Mouse (Mus musculus) lung, embryonic 14.5 days (tissue): ENCODE results near the gene Foxp4. TPM values are rescaled to one million over a fixed set of nuclear protein-coding genes. Genes with fewer than 3 reads are reported as not detected.
A peak's percentile ranks its signal among the peaks of the same experiment; 100 is the strongest.

Source experiments
- ATAC-seq: fragments of 200-750 bp; cut with Nextera tagmentation; 2 replicates; pipeline ENCODE4 v1.8.0; 2017; ENCODE audit warnings: mild to moderate bottlenecking, moderate TSS enrichment, moderate library complexity; ENCODE audit not compliant: insufficient read depth
- DNase-seq: peaks from one replicate; pipeline ENCODE4 v3.0.0-alpha.2; 2015
- H3K27ac ChIP-seq: fragments of 300-500 bp; sonication (generic); 2 replicates; pipeline ENCODE4 v1.5.1; 2014; ENCODE audit warnings: low read depth, mild to moderate bottlenecking, moderate library complexity
- H3K27me3 ChIP-seq: fragments of 300-500 bp; sonication (generic); 2 replicates; pipeline ENCODE4 v1.6.1; 2014; ENCODE audit warnings: low read length, control low read depth; ENCODE audit not compliant: insufficient read depth
- H3K36me3 ChIP-seq: fragments of 300-500 bp; sonication (generic); 2 replicates; pipeline ENCODE4 v1.6.1; 2014; ENCODE audit warnings: control low read depth; ENCODE audit not compliant: insufficient read depth
- H3K4me1 ChIP-seq: fragments of 300-500 bp; sonication (generic); 2 replicates; pipeline ENCODE4 v1.6.1; 2014; ENCODE audit warnings: antibody characterized with exemption, control low read depth; ENCODE audit not compliant: insufficient read depth
- H3K4me2 ChIP-seq: fragments of 300-500 bp; sonication (generic); 2 replicates; pipeline ENCODE4 v1.6.1; 2014; ENCODE audit warnings: mild to moderate bottlenecking
- H3K4me3 ChIP-seq: fragments of 300-500 bp; sonication (generic); 2 replicates; pipeline ENCODE4 v1.5.1; 2014; ENCODE audit warnings: low read depth, low read length
- H3K9ac ChIP-seq: fragments of 300-500 bp; sonication (generic); 2 replicates; pipeline ENCODE4 v1.6.1; 2014
- H3K9me3 ChIP-seq: fragments of 300-500 bp; sonication (generic); 2 replicates; pipeline ENCODE4 v1.6.1; 2016; ENCODE audit warnings: low read depth, low read length, control low read depth
- CTCF ChIP-seq: IDR thresholded peaks from 2 replicates; pipeline ENCODE4 v1.5.1; 2016; ENCODE audit warnings: antibody characterized with exemption, low read depth
- WGBS: fragments of 180-500 bp; shearing (Covaris S2); extraction: QIAGEN DNeasy Blood & Tissue Kit; methylation state at CpG from one replicate; pipeline ENCODE4 v1.1.7; 2014; 5-methylcytosine and 5-hydroxymethylcytosine counted together
- polyA plus RNA-seq: library from polyadenylated mRNA; unstranded; fragments of >200 nt; fragmentation: Nextera tagmentation; extraction: Ambion mirVana; gene quantifications from 2 replicates; pipeline ENCODE4 v1.2.1, GENCODE M21; 2014

The Foxp4 gene
- polyA plus RNA-seq, 1 experiment from 2014 or later, result 42.2 TPM

DNA sequence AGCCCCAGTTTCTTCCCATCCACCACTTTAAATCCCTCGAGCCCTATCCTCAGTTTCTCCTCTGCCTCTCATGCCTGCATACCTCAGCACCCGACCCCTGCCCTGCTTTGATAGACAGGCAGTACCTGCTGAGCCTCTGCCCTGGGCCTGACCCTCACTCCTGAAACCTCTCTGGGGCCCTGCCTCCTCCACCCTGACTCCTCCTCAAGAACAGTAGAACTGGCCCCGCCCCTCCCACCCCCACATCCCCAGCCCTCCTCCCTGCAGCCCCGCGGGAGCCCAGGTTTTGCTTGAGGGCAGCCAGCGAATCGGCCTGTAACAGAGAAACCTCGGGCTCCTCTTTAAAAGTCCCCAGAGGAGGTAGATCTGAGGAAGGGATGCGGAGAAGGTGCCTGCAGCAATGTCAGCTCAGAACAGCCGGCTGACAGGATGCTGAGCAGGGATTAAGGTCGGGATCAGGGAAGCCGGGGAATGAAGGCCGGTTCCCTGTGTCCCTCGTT, 22.5 kb upstream of the Foxp4 start:
- DNase-seq (peak; percentile 35), ATAC-seq (peak; percentile 76)
- H3K9ac ChIP-seq, result peak overlapping the region; percentile 25; the same call in 1 of the 2 replicates
- H3K27me3 ChIP-seq, result no peaks in the 10 kb centered on the region
- no peak for TF ChIP-seq CTCF
- no peaks in the 10 kb centered on the region for H3K9me3 ChIP-seq
- H3K4me3 ChIP-seq, result no peak overlapping the region
- WGBS, result 9% methylated on average over 14 of the region's 14 CpGs
- H3K36me3 ChIP-seq, result no peaks in the 10 kb centered on the region
- H3K4me2 ChIP-seq, result peak overlapping the region; percentile 50
- H3K27ac ChIP-seq, result peak overlapping the region; percentile 69
- peaks cover 6% of the 10 kb centered on the region; the same call in 1 of the 2 replicates for H3K4me1 ChIP-seq

DNA sequence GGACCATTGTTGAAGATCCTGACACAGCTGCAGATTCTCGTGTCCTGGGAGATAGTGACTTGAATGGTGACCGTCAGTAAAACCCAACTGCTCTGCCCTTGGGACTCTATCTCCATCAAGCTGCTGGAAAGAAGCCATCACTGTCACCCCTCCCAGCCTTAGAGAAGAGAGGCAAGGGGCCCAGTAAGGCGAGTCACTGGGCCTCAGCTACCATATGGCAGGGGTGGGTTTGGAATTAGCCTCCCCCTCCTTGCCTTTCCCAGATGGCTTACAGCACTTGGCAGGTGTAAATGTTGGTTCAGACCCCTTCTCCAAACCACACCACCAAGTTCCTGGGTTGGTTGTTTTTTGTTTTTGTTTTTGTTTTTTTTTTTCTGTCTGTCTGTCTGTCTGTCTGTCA, 21.7 kb upstream of the Foxp4 start:
- no peaks in the 10 kb centered on the region for H3K36me3 ChIP-seq
- H3K4me2 ChIP-seq, result no peak overlapping the region

DNA sequence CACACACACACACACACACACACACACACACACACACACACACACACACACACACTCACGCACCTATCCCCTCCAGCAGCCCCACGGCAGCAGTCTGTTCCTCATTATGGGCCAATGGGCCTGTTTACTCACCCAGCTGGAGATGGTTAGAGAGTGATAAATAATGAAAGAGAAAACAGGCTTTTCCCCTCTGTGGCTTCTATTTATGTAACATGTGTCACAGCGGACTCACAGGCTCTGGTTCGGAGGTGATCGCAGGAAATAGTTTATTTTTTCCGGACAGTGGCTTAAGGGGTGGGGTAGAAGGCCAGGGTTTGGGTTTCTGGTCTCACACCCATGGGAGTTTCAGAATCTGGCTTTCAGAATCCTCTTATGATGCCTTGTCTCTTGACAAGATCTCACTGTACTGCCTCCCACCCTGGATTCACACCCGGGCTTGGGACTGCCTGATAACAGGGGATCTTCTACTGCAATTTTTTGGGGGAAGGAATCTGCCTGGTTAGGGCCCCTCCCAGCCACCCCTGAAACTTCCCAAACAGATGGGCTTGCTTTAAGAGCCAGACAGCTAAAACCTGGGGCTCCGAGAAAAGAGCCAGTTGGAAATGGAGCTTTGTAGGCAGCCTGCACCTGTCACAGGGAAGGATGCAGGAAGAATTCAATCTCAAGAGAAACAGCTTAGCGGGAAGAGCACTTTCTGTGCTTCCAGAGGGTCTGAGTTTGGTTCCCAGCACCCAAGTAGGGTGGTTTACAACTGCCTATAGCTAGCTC, 18.8 kb upstream of the Foxp4 start:
- Histone ChIP-seq H3K4me3 (no peak overlapping the region), H3K36me3 (no peaks in the 10 kb centered on the region), H3K9me3 (no peaks in the 10 kb centered on the region), H3K9ac (no peak overlapping the region), H3K4me2 (no peak overlapping the region), H3K4me1 (peaks cover 6% of the 10 kb centered on the region; the same call in 1 of the 2 replicates), H3K27ac (no peak overlapping the region), H3K27me3 (no peaks in the 10 kb centered on the region)
- WGBS, result 32% methylated on average over 9 of the region's 9 CpGs
- TF ChIP-seq CTCF, result no peak
- ATAC-seq, result no peak
- no peak for DNase-seq

More for the DNA sequence above, 21.7 kb upstream of the Foxp4 start:
- H3K9ac ChIP-seq, result no peak overlapping the region
- DNase-seq, result no peak
- H3K4me3 ChIP-seq, result no peak overlapping the region
- peaks cover 6% of the 10 kb centered on the region; the same call in 1 of the 2 replicates for H3K4me1 ChIP-seq
- 62% methylated on average over 3 of the region's 3 CpGs for WGBS
- TF ChIP-seq CTCF, result no peak
- H3K27ac ChIP-seq, result no peak overlapping the region
- ATAC-seq, result no peak
- no peaks in the 10 kb centered on the region for H3K27me3 ChIP-seq
- H3K9me3 ChIP-seq, result no peaks in the 10 kb centered on the region

DNA sequence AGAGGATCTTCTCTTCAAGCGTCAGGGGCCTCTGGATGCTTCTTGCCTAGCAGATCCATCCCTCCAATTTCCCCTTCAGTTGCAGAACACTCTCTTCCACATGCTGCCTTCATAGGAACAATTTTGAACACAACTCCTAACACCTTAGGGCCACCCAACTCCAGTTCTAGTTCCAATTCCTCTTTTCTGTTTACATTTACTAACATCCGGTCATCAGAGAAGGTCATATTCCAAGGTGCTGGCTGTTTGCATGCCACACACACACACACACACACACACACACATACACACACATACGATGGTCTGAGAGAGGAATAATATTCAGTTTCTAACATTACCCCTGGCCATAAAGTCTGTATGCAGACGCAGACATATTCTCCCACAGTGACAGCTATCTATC, 17.6 kb upstream of the Foxp4 start:
- no peaks in the 10 kb centered on the region for H3K27me3 ChIP-seq
- DNase-seq (no peak), ATAC-seq (no peak)
- peaks cover 2% of the 10 kb centered on the region; the same call in 1 of the 2 replicates for H3K4me1 ChIP-seq
- H3K4me3 ChIP-seq, result no peak overlapping the region
- no peak for TF ChIP-seq CTCF
- no peak overlapping the region for H3K9ac ChIP-seq
- H3K27ac ChIP-seq, result no peak overlapping the region
- H3K4me2 ChIP-seq, result no peak overlapping the region
- no peaks in the 10 kb centered on the region for H3K9me3 ChIP-seq
- WGBS, result 59% methylated on average over 4 of the region's 4 CpGs
- no peaks in the 10 kb centered on the region for H3K36me3 ChIP-seq

DNA sequence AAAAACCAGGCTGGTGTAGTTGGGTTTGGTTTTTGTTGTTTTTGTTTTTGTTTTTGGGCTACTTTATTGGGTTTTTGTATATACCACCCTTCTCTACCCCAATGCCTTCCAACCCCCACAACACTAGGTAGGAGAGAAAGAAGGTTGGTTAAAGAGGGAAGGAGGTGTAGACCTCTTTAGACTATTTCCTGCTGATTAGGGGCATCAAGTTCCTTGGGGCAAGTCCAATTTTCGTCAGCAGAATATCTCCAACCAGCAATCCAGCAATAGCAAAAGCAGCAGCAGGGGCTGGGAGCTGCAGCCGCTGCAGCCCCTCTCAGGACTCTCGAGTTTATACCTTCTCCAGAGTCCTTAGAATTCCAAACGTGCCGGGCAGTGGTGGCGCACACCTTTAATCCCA, 14.4 kb upstream of the Foxp4 start:
- TF ChIP-seq CTCF, result no peak
- no peak overlapping the region for H3K27ac ChIP-seq
- H3K4me3 ChIP-seq, result no peak overlapping the region
- no peaks in the 10 kb centered on the region for H3K36me3 ChIP-seq
- WGBS, result 57% methylated on average over 6 of the region's 6 CpGs
- H3K4me1 ChIP-seq, result no peaks in the 10 kb centered on the region
- no peak overlapping the region for H3K4me2 ChIP-seq
- DNase-seq (no peak), ATAC-seq (no peak)
- H3K27me3 ChIP-seq, result no peaks in the 10 kb centered on the region
- no peak overlapping the region for H3K9ac ChIP-seq
- H3K9me3 ChIP-seq, result no peaks in the 10 kb centered on the region

DNA sequence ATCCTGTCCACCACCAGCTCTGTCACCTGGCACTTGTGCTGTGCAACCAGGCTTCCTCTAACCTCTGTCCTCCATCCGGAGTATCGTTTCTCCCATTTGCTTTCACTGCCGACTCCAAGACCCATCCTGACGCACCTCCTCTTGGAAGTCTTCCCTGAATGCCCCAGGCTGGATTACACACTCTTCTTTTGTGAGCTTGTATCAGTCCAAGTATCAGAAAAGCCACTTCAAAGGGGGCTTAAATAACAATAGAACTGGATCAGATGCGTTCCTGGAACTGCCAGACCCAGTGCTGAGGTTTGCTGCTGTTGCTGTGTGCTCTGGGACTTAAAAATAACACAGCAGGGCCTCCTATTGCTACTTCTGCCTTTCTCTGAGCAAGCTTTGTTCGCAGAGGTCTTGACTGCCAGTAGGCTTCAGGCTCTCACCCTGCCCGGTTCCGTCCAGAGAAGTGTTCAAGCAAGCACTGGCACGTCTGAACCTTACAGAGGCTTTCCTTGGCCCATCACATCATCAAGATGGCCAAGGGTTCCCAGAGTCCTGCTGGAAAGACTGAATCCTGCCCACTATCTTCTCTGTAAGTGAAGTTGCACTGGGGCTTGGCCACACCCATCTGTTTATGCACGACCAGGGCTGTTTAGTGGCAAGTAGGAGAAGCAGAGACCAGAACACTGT, 13.6 kb upstream of the Foxp4 start:
- Histone ChIP-seq H3K9me3 (no peaks in the 10 kb centered on the region), H3K4me1 (no peaks in the 10 kb centered on the region), H3K9ac (no peak overlapping the region), H3K27ac (no peak overlapping the region; the same call in 1 of the 2 replicates), H3K4me2 (no peak overlapping the region), H3K27me3 (no peaks in the 10 kb centered on the region), H3K4me3 (no peak overlapping the region), H3K36me3 (no peaks in the 10 kb centered on the region)
- 59% methylated on average over 10 of the region's 10 CpGs for WGBS
- ATAC-seq (no peak), DNase-seq (no peak)
- no peak for TF ChIP-seq CTCF

DNA sequence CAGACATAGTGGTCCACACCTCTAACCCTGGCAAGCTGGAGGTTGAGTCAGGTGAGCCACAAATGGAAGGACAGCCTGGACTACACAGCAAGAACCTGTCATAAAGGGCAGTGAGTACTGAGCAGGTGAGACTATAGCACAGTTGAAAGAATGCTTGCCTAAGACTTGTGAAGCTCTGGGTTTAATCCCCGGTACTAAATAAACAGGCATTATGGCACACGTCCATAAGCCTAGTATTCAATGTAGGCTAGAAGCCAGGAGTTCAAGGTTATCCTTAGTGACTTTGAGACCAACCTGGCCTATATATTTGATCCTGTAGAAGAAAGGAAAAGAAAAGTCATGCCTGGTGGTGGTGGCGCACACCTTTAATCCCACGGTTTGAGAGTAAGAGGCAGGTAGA, 12.1 kb upstream of the Foxp4 start:
- ATAC-seq, result no peak
- no peaks in the 10 kb centered on the region for H3K4me1 ChIP-seq
- H3K4me3 ChIP-seq, result no peak overlapping the region
- no peaks in the 10 kb centered on the region for H3K36me3 ChIP-seq
- no peak overlapping the region for H3K27ac ChIP-seq
- H3K9ac ChIP-seq, result no peak overlapping the region
- no peaks in the 10 kb centered on the region for H3K9me3 ChIP-seq
- TF ChIP-seq CTCF, result no peak
- H3K27me3 ChIP-seq, result no peaks in the 10 kb centered on the region
- no peak overlapping the region for H3K4me2 ChIP-seq
- DNase-seq, result no peak
- WGBS, result 74% methylated on average over 4 of the region's 4 CpGs
